Mouse (Mus musculus): ENCODE results near the gene Tpcn1. TPM values are rescaled to one million over a fixed set of nuclear protein-coding genes. Genes with fewer than 3 reads are reported as not detected.
A peak's percentile ranks its signal among the peaks of the same experiment; 100 is the strongest.

The Tpcn1 gene
- polyA plus RNA-seq, 1 experiment from 2014 or later = 18.1 TPM

DNA sequence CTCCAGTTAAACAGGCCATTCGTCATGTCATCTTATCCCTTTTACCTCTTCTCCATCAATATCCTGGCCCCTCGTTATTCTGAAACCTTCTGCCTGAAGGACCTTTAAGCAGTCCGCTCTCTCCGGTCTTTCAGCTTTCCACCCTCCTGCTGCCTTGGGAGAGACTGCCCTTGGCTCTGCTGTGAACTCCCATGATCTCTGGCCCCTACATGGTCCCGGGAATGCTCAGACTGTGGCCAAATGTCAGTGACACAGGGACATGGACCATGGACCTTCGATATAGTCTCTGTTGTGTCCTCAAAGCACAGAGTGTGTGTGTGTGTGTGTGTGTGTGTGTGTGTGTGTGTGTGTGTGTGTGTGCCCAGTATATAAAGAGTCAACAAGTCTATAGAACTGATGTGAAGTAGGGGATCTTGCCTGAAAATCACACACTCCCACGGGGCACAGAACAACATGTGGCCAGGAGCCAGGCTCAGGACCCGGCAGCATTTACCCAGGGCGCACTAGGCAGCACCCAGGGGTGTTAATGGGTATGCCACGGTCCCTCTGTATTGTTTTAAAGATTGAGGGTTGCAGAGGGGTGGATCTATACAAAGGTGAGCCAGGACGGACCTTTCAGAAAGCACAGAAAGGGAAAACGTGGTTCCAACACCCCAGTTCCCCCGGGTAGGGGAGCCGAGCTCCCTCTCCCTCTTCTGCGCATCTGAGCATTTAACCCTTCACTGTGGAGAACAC is 23.1 kb downstream of the Tpcn1 start:
- Histone ChIP-seq H3K4me3 (no peak overlapping the region), H3K9ac (no peak overlapping the region), H3K27me3 (no peaks in the 10 kb centered on the region), H3K36me3 (no peaks in the 10 kb centered on the region), H3K9me3 (no peaks in the 10 kb centered on the region), H3K27ac (replicated peaks) (peak overlapping the region; percentile 88), H3K4me2 (peak overlapping the region; percentile 13), H3K4me1 (replicated peaks) (peaks cover 85% of the 10 kb centered on the region)
- 24% methylated on average over 15 of the region's 15 CpGs for WGBS
- ATAC-seq (ENCODE audit: low FRiP score, low read depth) = no peak

DNA sequence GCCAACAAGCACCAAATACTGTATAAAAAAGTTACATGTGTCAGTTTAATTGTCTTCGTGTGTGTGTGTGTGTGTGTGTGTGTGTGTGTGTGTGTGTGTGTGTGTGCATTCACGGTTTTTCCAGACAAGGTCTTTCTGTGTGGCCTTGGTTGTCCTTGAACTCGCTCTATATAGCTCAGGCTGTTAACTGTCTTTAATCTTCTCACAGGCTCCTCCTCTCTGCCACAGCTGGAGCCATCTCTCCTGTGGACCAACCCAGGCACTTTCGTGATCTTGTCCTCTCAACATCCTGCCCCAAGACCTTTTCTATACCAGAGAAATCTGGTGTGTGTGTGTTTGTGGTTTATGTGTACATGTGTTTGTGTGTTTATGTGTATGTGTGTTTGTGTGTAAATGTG is 24.6 kb downstream of the Tpcn1 start:
- 61% methylated on average over 3 of the region's 4 CpGs for WGBS
- no peak for ATAC-seq (ENCODE audit: low FRiP score, low read depth)
- H3K27me3 ChIP-seq = no peaks in the 10 kb centered on the region
- no peak overlapping the region for H3K9ac ChIP-seq
- H3K4me1 ChIP-seq (replicated peaks) = peaks cover 80% of the 10 kb centered on the region
- no peak overlapping the region for H3K4me3 ChIP-seq
- H3K27ac ChIP-seq (replicated peaks) = peak overlapping the region; percentile 49; the same call in 1 of the 2 replicates
- H3K36me3 ChIP-seq = no peaks in the 10 kb centered on the region
- H3K9me3 ChIP-seq = no peaks in the 10 kb centered on the region
- no peak overlapping the region for H3K4me2 ChIP-seq

DNA sequence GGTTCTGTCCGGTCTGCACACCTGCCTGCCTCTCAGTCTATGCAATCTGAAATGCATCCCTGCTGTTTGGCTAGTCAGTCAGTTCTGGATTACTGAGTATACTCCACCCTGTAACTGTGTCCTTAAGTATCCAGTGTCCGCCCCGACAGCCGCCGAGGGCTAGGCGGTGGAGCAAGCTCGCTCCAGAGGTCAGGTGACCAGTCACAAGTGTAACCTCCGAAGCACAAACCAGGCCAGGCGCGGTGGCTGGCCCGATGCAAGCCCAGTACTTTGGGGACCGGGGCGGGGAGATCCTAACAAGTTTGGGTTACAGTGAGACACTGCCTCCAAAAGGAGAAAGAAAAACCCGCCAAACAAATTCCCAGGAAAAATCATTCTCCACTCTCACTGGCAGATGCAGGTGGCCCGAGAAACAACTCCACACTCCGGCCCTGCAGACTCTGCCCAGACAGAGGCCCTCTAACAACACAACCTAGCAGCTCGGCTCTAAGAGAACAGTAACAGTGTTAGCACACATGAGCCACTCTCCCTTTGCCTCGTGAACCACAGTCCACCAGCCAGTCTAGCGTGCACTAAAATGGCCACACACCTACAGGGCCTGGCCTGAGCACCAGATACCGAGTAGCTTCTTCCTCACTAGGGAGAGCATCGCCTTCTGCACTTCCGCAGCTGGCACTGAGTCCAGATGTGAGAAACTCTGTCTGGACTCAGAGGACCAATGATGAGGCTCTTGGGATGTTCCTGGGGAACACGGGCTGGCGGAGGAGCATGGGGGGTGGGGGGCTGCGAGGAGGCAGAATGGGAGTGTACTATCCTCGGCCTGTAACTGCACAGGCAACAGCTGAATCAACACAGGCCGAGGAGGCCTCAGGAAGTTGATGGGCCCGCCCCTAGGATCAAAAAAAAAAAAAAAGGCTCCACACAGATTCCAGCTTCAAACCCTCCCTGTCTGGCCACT is 25.2 kb downstream of the Tpcn1 start:
- ATAC-seq (ENCODE audit: low FRiP score, low read depth) = no peak
- H3K27ac ChIP-seq (replicated peaks) = peak overlapping the region; percentile 28
- H3K4me1 ChIP-seq (replicated peaks) = peaks cover 80% of the 10 kb centered on the region
- H3K9ac ChIP-seq = no peak overlapping the region
- H3K4me2 ChIP-seq = no peak overlapping the region
- H3K4me3 ChIP-seq = no peak overlapping the region
- no peaks in the 10 kb centered on the region for H3K9me3 ChIP-seq
- H3K27me3 ChIP-seq = no peaks in the 10 kb centered on the region
- 57% methylated on average over 28 of the region's 28 CpGs for WGBS
- no peaks in the 10 kb centered on the region for H3K36me3 ChIP-seq

DNA sequence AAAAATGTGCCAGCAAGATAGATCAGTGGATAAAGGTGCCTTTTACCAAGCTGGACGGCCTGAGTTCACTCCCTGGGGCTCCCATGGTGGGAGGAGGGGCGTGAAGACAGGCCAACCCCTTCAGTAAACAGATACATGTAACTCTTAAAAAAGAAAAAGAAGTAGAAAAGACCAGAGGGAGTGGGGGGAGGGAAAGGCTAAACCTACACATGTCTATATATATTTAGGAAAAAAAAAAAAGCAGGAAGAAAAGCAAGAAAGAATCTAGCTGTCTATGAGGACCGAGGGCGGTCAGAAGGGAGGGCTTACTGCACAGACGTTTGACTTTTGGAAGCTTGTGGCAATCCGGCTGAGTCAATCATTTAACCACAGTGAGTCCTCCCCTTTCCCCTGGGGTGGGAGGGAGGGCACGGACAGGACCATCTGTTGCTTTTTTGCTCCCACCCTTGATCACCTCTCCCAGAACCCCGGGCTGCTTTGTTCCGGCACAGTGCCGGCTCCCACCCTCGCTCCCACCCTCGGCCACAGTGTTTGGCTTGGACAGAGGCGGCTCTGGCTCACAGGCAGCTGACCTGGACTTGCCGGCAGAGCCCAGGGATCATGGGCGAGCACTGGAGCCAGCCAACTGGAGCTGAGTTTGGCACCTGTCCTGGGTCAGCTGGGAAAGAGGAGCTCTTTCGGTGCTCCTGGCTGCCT is 27.7 kb downstream of the Tpcn1 start:
- H3K4me2 ChIP-seq = peak overlapping the region; percentile 28
- H3K4me3 ChIP-seq = no peak overlapping the region
- H3K27ac ChIP-seq (replicated peaks) = peak overlapping the region; percentile 54
- no peak overlapping the region for H3K9ac ChIP-seq
- peaks cover 55% of the 10 kb centered on the region for H3K4me1 ChIP-seq (replicated peaks)
- WGBS = 6% methylated on average over 16 of the region's 16 CpGs
- peaks cover 5% of the 10 kb centered on the region; the same call in 1 of the 2 replicates for H3K36me3 ChIP-seq
- H3K27me3 ChIP-seq = no peaks in the 10 kb centered on the region
- H3K9me3 ChIP-seq = no peaks in the 10 kb centered on the region
- peak; percentile 62 for ATAC-seq (ENCODE audit: low FRiP score, low read depth)

DNA sequence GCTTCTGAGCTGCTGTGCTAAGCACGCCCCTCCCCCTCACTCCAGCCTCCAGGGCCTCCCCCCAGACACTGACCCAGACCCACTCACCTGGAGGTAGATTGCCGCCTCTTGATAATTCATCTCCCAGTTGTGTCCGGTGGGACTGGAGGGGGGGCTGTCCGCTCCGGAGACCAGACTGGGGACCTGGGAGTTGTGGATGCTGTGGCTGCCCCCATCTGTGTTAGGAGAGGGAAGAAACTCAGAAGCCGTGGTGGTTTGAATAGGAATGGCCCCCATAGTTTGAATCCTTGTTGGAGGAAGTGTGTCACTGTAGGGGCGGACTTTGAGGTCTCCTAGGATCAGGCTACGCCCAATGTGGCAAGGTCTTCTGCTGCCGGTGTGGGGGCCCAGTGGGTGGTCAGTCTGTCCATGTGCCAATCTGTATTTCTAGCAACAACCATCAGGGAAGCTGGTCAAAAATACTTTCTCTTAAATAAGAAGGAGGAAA is 28.3 kb downstream of the Tpcn1 start:
- WGBS = 55% methylated on average over 9 of the region's 9 CpGs
- Histone ChIP-seq H3K9ac (no peak overlapping the region), H3K27ac (replicated peaks) (peak overlapping the region; percentile 54), H3K27me3 (no peaks in the 10 kb centered on the region), H3K36me3 (peaks cover 6% of the 10 kb centered on the region; the same call in 1 of the 2 replicates), H3K4me2 (peak overlapping the region; percentile 28), H3K9me3 (no peaks in the 10 kb centered on the region), H3K4me1 (replicated peaks) (peaks cover 49% of the 10 kb centered on the region), H3K4me3 (no peak overlapping the region)
- ATAC-seq (ENCODE audit: low FRiP score, low read depth) = no peak

DNA sequence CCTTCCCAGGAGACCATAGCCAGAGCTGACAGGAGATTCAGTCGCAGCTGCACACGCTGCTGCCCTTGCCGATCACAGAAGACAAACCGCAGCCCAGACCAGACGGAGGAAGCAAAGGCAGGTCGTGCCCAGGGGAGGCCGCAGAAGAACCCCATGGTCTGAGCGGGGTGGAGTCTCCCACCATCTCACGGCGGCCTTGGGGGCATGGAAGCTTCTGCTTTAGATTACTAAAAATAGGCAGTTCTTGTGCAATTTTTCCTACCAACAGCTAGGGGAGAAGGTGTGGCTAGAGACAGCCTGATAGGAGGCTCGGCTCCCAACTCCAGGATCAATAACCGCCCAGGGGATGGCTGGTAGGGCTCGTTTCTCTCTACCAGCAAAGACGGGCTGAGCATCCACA is 29.7 kb downstream of the Tpcn1 start:
- H3K27me3 ChIP-seq = no peaks in the 10 kb centered on the region
- H3K9me3 ChIP-seq = no peaks in the 10 kb centered on the region
- no peak overlapping the region for H3K27ac ChIP-seq (replicated peaks)
- WGBS = 65% methylated on average over 14 of the region's 14 CpGs
- no peak overlapping the region for H3K4me2 ChIP-seq
- H3K4me1 ChIP-seq (replicated peaks) = peaks cover 39% of the 10 kb centered on the region
- H3K36me3 ChIP-seq = peaks cover 9% of the 10 kb centered on the region; the same call in 1 of the 2 replicates
- H3K4me3 ChIP-seq = no peak overlapping the region
- ATAC-seq (ENCODE audit: low FRiP score, low read depth) = no peak
- no peak overlapping the region for H3K9ac ChIP-seq

DNA sequence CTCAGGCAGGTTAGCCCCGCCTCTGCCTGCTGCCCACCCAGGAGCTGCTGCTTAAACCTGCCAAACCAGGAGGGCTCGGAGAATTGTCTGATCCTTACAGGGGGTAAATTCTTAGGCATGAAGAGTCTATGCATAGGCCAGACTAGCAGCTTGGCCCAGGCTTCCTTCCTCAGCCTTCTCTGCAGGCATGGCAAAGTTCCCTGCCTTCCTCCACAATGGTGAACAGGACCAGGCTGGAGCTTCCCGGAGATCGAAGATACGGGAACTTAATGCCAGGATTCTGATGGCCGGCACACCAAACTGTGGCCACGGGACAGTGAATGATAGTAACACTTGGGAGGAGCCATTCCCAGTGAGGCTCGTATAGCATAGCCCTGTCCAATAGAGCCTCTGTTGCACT is 30.4 kb downstream of the Tpcn1 start:
- H3K36me3 ChIP-seq = peaks cover 15% of the 10 kb centered on the region
- no peak overlapping the region for H3K4me3 ChIP-seq
- no peaks in the 10 kb centered on the region for H3K27me3 ChIP-seq
- H3K9ac ChIP-seq = no peak overlapping the region
- H3K4me2 ChIP-seq = no peak overlapping the region
- H3K9me3 ChIP-seq = no peaks in the 10 kb centered on the region
- no peak overlapping the region for H3K27ac ChIP-seq (replicated peaks)
- peaks cover 33% of the 10 kb centered on the region for H3K4me1 ChIP-seq (replicated peaks)
- no peak for ATAC-seq (ENCODE audit: low FRiP score, low read depth)
- WGBS = 74% methylated on average over 8 of the region's 8 CpGs

DNA sequence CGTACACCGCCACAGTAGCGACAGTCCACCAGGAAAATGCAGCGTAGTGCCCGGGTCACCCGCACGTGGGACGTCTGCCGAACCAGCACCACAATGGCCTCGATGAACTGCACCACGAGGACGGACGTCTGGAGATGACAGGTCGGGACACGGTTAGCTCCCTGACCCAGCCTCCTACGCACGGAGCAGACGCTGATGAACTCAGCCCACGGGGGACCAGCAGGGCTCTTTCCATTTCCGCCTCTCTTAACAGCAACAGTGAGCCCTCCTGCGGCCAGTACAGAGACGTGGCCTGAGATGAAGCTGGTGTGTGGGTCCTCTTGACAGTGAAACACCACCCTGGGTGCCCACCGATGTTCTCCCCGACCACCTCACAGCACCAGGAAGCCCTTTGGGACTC is 32.6 kb downstream of the Tpcn1 start:
- Histone ChIP-seq H3K27ac (replicated peaks) (no peak overlapping the region), H3K36me3 (peaks cover 22% of the 10 kb centered on the region), H3K4me2 (no peak overlapping the region), H3K9me3 (no peaks in the 10 kb centered on the region), H3K4me1 (replicated peaks) (peaks cover 21% of the 10 kb centered on the region), H3K9ac (no peak overlapping the region), H3K4me3 (no peak overlapping the region), H3K27me3 (no peaks in the 10 kb centered on the region)
- ATAC-seq (ENCODE audit: low FRiP score, low read depth) = no peak
- WGBS = 81% methylated on average over 24 of the region's 24 CpGs

DNA sequence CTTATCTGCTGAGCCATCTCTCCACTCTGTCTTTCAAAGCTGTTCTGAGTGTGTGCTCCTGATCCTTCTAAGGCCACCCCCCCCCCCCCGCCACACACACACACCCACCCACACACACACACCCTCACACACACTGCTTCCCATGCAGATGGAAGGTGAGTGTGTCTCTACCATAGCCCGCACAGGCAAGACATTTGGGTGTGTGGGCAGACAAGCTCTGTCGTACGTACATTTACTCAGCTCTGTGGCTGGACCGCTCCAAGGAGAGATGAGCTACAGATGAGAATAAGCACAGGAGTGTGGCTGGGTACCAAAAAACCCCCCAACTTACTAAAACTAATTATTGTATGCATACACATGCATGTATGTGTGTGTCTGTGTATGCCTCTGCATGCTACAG is 37.8 kb downstream of the Tpcn1 start:
- ATAC-seq (ENCODE audit: low FRiP score, low read depth) = no peak
- H3K9ac ChIP-seq = no peak overlapping the region
- H3K4me2 ChIP-seq = no peak overlapping the region
- no peaks in the 10 kb centered on the region for H3K4me1 ChIP-seq (replicated peaks)
- H3K9me3 ChIP-seq = no peaks in the 10 kb centered on the region
- H3K36me3 ChIP-seq = peaks cover 16% of the 10 kb centered on the region
- no peaks in the 10 kb centered on the region for H3K27me3 ChIP-seq
- H3K4me3 ChIP-seq = no peak overlapping the region
- WGBS = 97% methylated on average over 5 of the region's 5 CpGs
- H3K27ac ChIP-seq (replicated peaks) = no peak overlapping the region

DNA sequence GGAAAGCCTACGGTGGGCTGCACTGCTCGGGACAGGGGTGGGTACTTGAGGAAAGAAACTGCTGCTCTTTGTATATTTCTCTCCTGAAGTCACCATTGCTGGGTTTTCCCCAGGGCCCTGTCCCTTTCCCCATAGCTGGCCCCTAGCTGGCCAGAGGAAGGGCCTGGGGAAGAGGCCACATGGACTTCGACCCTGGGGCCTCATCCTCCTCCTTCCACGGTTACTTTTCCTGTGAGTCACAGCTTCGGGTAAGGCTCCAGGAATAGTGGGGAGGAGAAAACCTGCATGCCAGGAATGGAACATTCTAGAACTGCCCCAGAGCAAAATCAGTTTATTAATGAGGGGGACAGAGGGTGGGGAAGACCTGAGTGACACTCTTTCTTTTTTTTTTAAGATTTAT is 38.3 kb downstream of the Tpcn1 start:
- no peak for ATAC-seq (ENCODE audit: low FRiP score, low read depth)
- Histone ChIP-seq H3K9ac (no peak overlapping the region), H3K9me3 (no peaks in the 10 kb centered on the region), H3K4me1 (replicated peaks) (no peaks in the 10 kb centered on the region), H3K4me3 (no peak overlapping the region), H3K27ac (replicated peaks) (no peak overlapping the region), H3K36me3 (peaks cover 16% of the 10 kb centered on the region), H3K27me3 (no peaks in the 10 kb centered on the region), H3K4me2 (no peak overlapping the region)
- WGBS = 93% methylated on average over 5 of the region's 5 CpGs

DNA sequence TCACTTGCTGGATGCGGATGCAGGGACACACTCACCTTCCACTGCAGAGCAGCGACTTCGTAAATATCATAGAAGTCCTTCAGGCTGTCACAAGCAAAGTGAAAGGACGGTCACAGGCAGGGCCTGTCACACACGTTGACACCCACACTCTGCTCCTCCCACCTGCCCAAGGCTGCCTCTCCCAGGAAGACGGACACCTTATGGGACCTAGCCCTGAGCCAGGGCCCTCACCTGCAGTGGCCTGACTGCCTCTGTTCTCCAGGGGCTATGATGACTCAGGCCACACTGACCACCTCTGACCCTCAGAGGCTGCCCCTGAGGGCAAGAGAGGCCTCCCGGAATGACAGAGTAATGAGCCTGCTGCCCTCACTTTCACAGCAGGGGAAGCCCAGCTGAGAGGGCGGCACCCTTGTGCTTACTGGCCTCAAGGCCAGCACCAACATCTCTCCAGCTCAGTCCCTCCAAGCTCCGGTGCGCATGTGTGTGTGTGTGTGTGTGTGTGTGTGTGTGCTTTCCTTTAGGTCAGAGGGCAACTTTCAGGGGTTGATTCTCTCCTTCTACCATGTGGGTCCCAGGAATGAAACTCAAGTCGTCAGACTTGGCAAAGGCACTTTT is 40.1 kb downstream of the Tpcn1 start:
- no peak overlapping the region for H3K9ac ChIP-seq
- H3K4me2 ChIP-seq = no peak overlapping the region
- peaks cover 8% of the 10 kb centered on the region for H3K36me3 ChIP-seq
- no peak overlapping the region for H3K4me3 ChIP-seq
- H3K9me3 ChIP-seq = no peaks in the 10 kb centered on the region
- 71% methylated on average over 11 of the region's 11 CpGs for WGBS
- no peak for ATAC-seq (ENCODE audit: low FRiP score, low read depth)
- no peaks in the 10 kb centered on the region for H3K4me1 ChIP-seq (replicated peaks)
- no peak overlapping the region for H3K27ac ChIP-seq (replicated peaks)
- no peaks in the 10 kb centered on the region for H3K27me3 ChIP-seq
